Comparison of ENCODE assay signal across 1 mouse cellular context in the genomic region with DNA sequence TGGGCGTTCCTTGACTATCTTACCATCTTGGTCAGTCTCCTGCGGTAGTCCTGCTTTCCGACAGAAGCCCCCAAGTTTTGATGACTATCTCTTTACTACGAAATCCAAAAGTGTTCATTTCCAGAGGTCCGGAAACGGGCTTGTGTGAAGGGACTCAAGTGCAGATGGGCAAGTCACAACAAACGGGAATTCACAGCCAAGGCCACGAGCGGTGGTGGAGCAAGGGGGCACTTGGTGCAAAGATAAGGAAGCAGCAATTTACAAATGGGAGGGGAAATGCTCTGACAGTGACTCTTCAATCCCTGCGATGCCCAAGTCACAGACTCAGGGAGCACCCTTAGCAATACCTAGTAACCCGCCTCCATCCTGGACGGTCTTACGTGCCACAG.
A peak's percentile ranks its signal among the peaks of the same experiment; 100 is the strongest.
TF ChIP-seq lines count a peak whose summit lies in the region.

No protein-coding gene starts in this region.

TF ChIP-seq in CH12.LX, 34 proteins besides CTCF, POLR2A, EP300 and RAD21 (continued from another document):
- TF ChIP-seq UBTF (IDR thresholded peaks at IDR 0.05; ENCODE audit: low read depth, low read length), result no peak
- TF ChIP-seq USF1 (IDR thresholded peaks at IDR 0.05; ENCODE audit: low read depth, low read length), result no peak
- no peak for TF ChIP-seq RCOR1 (conservative IDR thresholded peaks at IDR 0.05; ENCODE audit: low read depth, low read length)
- TF ChIP-seq ELF1 (IDR thresholded peaks at IDR 0.05; ENCODE audit: low read depth, low read length), result no peak
- TF ChIP-seq MXI1 (IDR thresholded peaks at IDR 0.05; ENCODE audit: low read depth, low read length), result peak; percentile 15; the same call in 1 of the 2 replicates
